Mouse (Mus musculus): ENCODE results near the gene Emp3. TPM values are rescaled to one million over a fixed set of nuclear protein-coding genes. Genes with fewer than 3 reads are reported as not detected.
A peak's percentile ranks its signal among the peaks of the same experiment; 100 is the strongest.
"Not testable (repeated sequence)": the region's sequence is repeated elsewhere in the genome, so short reads cannot be mapped to it uniquely, and the experiment has no call there.

Gene Emp3
- 100 to 1,000 TPM; 575 to 614 TPM for polyA plus RNA-seq (2017; shearing (Covaris generic))

DNA sequence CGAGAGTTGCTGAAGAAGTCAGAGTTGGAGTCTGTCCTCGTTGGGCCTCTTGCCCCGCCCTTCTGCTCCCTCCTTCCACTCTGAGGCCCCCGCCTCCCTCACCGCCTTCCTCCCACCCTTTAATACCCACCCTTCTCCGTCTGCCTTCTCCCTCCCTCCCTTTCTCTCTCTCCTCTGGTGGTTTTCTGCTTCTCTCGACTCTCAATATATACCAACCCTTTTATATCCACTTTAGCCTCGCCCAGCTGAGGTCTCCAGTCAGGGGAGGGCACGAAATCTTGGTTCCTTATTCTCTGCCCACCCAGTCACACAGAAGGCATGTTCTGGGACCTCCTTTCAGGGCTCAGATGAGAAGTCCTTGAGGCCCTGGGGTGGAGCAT, at the start of gene Emp3:
Emp3 (minus strand) TSS at position 163 of the 380 bp plus-strand sequence.
- peak; percentile 8 for ATAC-seq

DNA sequence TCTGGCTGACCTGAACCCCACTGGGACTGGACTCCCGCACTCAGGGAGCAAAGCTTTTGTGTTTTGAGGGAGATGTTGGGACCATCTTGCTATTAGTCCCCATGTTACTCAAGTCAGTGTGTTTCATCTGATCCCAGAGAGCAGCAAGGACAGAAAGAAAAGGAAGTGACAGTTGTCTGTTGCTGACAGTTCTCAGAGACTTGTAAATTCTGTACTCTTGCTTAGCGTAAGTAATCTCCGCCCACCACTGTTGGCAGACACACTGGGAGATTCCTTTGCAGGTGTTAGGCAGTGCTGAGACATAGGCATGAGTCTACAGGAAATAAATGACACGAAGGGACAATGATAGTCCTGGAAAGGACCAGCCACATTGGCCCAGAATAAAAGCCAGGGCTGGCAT, 35.4 kb upstream of the Emp3 start:
- ATAC-seq = no peak

DNA sequence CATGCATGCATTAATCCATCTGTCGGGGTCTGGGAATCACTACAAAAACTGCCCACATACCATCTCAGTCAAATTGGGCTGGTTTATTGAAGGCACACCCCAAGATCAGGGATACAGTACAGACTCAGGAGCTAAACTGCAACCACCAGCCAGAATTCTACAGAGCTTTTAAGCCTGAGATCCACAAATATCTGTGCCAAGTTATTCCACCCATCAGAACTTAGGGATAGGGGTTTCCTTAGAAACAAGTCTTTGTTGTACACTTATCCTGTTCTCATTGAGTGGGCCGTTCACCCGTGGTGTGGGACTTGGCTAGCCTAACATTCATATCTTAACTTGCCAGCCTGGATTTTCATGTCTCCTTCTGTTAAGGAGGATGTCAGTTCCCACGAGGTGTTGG, 27.9 kb upstream of the Emp3 start:
- ATAC-seq = no peak

DNA sequence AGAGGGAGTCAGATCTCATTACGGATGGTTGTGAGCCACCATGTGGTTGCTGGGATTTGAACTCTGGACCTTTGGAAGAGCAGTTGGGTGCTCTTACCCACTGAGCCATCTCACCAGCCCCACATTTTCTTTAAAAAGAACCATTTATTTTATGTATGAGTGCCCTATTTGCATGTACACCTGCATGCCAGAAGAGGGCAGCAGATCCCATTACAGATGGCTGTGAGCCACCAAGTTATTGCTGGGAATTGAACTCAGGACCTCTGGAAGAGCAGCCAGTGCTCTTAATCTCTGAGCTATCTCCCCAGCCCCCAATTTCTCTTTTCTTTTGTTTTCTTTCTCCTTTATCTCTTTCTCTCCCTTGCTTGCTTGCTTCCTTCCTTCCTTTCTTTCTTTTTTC, 22.1 kb upstream of the Emp3 start:
- ATAC-seq = peak; percentile 23

GRCm38 (mm10) chr7:45941986-45942385, 20.8 kb upstream of the Emp3 start:
- no peak for ATAC-seq

DNA sequence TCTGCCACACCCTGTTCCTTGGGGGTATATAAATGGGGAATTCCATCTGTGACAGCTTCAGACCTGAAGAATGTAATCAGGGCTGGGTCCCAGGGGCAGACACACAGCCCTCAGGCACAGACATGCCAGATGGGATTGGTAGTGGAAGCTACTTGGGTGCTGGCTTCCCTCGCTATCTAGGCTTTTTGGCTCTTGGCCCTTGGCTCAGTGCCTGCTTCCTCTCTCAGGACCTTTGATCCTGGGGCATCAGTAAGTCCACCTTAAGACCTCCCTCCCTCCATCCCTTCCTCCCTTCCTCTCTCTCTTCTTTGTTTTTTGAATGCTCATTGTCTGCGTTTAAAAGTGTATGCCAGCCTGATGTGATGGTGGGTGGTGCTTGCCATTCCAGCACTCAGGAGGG, 18.6 kb upstream of the Emp3 start:
- ATAC-seq = no peak

DNA sequence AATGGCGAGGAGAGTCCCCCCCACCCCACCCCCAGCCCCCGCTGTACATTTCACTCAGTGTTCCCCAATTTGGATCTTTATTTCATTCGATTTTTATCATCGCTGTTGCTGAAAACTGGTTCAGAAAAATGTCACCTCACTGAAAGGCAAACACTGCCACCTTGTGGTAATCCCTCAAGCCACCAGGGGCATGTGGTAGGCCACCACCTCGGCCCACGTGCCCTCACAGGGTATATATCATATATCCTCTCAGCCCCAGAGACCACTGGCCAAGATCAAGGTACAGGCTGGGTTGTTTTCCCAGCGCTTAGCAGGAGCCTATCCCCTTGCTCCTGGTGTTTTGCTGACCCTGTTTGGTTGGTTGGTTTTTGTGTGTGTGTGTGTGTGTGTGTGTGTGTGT, 13.9 kb upstream of the Emp3 start:
- ATAC-seq = peak; percentile 87

DNA sequence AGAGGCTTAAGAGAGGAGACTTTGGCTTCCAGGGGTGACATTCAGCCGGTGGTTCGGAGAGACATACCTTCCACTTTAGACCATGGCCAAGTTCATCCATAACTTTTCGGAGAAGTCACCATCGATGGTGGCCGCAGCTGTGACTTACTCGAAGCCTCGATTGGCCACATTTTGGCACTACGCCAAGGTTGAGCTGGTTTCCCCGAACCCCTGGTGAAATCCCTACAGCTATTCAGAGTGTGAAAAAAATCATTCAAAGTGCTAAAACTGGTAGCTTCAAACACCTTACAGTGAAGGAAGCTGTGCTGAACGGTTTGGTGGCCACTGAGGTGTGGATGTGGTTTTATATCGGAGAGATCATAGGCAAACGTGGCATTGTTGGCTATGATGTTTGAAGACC, 12.6 kb upstream of the Emp3 start:
- not testable (repeated sequence) for ATAC-seq

- ATAC-seq = no peak
Observed at GRCm38 (mm10) chr7:45929688-45930087, 8.5 kb upstream of the Emp3 start.

- ATAC-seq = no peak
Observed at GRCm38 (mm10) chr7:45928626-45929295, 7.6 kb upstream of the Emp3 start.

DNA sequence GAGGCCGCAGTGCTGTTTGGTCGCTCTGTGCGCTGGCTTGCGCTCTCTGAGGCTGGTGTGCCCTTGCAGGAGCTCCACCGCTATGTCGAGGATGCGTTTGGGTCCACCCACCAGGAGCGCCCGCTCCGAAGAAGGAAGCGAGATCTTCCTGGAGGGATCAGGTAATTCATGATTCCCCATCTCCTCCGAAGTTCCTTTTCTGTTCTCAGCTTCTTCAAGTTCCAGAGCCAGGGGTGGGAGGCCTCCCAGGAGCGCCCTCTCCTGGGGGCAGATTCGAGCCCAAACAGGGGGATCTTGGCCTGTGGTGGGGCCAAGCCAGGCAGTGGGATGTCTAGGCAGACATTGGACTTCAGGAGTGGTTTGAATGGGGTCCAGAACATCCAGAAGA, 3.2 kb upstream of the Emp3 start:
- ATAC-seq = no peak

DNA sequence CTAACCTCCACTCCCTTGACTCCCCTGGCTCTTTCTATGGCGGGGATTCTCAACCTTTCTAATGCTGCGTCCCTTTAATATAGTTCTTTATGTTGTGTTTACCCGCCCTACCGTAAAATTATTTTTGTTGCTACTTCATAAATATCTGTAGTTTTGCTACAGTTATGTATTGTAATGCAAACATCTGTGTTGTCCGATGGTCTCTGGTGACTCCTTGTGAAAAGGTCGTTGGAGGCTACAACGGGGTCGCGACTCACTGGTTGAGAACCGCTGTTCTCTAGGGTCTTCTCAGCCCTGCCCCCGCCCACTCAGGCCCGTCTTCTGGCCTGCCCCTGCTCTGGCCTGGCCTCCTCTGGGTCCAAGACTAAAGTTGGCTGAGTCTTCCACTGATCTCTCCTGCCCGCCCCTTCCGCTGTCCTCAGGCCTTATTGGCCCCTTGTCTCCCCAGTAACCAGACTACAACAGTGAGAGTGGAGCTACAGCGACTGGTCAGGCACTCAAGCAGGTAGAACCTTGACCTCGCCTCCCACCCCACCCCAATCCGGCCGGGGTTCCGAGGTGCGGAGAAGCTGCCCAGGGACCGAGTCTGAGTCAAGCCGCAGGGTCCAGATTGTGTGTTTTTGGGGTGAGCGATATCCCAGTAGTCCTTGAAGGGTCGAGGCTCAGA, 2.7 kb upstream of the Emp3 start, which contains the start of gene Ccdc114:
Ccdc114 (plus strand) TSS at position 311 of the 667 bp plus-strand sequence.
- ATAC-seq = no peak

GRCm38 (mm10) chr7:45922928-45923761, 1.9 kb upstream of the Emp3 start:
- peak; percentile 84 for ATAC-seq

DNA sequence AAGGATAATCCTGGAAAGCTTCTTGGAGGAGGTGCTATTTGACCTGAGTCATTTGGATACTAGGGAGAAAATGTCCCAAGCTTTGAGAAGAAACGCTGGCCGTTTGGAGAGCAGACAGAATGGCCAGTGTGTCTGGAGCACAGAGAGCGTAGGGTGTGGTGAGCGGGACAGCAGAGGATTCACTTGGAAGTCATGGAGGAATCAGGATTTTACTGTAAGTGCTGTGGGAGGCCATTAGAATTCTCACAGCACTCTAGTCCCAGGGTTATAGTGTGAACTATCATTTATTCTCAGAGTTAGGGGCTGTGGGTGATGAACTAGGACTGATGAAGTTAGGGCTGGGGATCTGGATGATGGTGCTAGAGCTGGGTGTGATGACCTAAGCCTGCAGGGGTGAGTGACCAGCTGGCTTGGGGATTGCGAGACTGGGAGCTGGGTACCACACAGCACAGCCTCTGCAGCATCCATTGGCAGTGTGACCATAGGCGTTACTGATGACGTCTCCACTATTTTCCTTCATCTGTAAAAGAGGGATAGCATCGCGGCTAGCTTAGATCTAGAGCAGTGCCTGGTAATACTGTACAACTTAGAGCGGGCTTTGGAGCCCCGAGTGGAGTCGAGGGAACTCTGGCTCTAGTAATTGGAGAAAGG, 871 bp upstream of the Emp3 start:
- ATAC-seq = no peak

DNA sequence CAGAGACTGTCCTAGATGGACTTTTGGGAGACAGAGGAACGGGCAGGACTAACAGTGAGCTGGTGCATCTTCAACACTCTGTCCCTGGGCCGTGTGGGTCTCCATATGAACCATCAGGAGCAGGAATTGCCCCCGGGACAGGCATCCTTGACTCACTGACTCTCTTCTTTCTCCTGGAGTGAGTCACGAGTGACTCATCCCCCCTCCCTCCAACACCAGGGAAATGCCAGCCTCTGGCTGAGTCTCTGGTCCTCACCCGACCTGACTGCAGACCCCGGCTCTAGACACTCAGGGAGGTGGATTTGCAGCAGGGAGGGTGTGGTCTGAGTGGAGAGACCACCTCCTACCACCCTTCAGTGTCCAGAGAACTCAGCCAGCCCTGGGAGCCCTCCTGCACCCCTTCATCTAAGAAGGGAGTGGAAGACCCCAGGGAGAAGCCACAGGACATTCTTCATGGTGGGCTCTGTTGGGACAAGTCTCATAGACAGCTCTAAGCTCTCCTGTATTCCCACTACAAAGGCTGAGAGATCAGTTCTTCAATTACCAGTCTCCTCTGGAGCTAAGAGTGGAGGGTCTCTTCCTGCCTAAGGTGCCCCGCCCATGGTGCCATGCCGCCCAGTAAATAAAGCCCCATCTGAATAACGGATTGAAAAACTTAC, 492 bp downstream of the Emp3 start:
- ATAC-seq = no peak

DNA sequence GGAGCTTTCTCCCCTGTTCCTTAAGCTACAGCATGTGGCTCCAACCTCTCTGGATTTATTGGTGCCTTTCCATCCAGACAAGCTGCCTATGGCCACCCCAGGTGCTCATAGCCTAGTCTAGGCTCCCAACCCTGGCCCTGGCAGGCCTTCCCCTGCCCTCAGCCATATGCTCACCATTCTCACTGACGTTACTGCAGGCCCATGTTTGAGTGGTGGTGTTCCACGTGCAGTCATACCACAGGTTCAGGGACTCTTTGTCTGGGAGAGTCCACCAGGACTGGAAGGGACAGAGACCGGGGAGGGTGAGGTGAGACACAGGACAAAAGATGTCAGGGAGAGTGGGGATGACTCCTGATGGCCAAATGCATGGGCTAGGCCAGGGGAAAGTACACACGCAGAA, 1.4 kb downstream of the Emp3 start:
- ATAC-seq = no peak

DNA sequence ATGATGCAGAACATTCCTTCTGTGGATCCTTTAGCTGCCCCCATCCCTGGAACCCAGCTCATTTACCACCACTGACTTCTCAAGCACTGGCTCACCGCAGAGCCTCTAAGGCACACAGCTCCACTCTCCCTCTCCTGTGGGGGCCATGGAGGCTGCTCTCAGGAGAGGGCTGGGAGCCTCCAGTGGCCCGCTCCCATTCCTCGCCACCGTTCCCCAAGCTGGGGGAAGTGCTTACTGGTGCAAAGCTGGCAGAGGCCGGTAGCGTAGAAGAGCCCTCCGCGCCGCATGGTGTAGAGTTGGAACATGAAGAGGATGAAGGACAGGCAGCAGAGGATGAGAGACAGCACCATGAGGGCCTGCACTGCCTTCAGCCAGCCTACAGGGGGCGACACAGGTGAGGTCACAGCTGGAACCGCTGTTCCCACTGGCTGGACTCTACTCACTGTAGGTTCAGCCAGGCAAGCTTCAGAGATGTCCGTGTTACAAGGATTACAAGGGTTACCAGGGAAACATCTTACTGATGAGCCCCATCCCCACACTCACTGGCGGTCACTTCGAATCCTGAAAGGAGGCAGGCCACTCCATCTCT, 2.0 kb downstream of the Emp3 start:
- no peak for ATAC-seq

DNA sequence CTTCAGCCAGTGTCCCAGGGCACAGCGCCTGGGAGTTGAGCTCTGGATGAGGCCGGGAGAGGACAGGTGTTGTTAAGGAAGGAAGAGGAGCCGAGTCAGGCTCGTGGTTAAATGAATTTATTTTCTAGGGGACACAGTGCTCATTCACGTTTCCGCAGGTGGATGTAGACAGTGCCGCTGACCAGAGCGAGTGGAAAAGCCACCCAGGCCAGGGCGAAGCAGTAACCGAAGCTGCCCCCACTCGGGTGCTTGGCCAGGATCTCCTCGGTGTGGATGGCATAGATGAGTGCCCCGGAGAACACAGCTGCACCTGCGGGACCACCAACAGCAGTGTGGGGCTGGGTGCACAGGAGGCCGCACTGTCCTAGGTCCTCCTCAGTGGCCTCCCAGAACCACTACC, 3.3 kb downstream of the Emp3 start:
- ATAC-seq = no peak

- ATAC-seq = no peak
Observed at GRCm38 (mm10) chr7:45917004-45917704, 4.0 kb downstream of the Emp3 start.

DNA sequence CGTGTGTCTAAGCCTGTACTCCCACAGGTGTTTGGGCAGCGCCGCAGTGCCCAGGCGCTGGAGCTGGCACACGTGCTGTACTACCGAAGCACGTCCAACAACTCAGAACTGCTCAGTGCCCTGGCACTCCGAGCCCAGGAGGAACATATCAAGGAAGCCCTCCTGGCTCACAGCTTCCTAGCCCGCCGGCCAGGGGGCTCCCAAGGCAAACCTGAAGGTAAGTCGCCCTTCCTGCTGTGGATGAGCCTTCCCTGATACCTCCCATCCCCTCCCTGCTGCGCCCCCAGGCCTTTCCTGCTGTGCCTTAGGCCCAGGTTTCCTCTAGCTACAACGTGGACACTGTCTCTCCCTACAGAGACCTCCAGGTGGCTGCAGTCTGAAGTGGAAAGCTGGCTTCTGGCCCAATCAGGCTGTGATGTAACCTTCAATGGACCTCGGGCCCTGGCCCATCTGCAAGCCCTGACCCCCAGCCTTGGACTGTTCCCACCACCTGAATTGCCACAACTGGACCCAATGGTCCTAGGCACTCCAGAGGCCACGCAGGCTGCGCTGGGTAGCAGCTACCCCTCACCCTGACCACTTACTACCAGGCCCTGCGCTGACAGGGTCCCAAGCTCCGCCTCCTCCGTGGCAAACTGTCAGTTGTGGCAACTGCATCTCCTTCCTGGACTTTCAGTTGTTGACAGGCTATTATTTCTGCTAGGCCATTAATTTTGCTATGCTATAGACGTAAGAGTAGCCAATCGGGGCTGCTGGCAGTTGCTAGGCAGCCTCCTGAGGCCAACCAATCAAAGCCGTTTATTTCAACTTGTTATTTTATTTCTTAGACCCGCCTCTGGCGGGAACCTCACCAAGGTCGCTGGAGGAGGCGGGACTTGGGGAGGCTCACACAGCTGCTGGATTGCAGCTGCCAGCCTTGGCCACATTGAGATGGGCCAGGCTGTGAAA, 4.9 kb downstream of the Emp3 start:
- ATAC-seq = peak; percentile 91
